Comparison of ENCODE assay signal across 8 mouse cellular contexts in the genomic region with DNA sequence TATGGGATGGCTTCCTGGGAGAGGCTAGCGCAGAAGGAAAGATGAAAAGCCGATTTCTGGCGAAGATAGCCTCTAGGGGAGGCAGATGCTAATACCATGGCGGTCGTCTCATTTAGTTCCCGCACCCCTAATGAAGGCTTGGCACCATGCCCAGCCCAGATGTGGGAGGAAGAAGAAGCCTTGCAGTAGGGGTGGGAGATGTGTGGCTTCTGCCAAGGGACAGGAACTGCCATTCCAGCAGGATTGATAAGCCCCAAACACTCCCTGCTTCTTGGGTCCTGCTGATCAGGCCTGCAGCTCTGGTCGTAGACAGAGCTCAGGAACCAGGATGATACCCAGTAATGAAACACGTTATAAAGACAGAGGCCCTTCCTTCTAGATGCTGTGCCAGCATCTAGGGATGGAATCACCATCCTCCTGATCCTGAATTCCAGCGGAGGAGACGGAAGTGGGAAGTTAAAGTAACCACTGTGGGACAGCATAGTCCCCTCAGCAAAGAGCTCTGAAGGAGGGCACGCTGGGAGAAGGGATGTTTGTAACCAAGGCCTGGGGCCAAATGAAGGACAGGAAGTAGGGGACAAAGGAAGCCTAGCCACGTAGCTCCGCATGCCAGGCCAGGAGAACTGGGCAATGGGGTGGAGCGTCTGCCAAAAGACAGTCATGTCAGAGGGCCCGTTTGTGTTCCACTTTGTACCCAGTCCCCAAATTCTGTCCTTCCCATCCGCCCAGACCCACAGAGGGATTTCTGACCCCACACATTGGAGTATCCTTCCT. TPM values are rescaled to one million over a fixed set of nuclear protein-coding genes. Genes with fewer than 3 reads are reported as not detected.
DNase-seq lines count a peak whose midpoint lies in the region; ATAC-seq and TF ChIP-seq lines count a peak whose summit lies in the region.

No protein-coding gene starts in this region.

- H3K9me3 ChIP-seq in forebrain, embryonic 10.5 days = no peaks in the 10 kb centered on the region
- no peaks in the 10 kb centered on the region for H3K9me3 ChIP-seq in intestine, embryonic 14.5 days (ENCODE audit: control insufficient read depth, low read length)
- no peaks in the 10 kb centered on the region for H3K9me3 ChIP-seq in lung, embryonic 16.5 days (ENCODE audit: control insufficient read depth, low read length)
- no peaks in the 10 kb centered on the region for H3K9me3 ChIP-seq in stomach, embryonic 15.5 days

- H3K36me3 ChIP-seq in C2C12 (ENCODE audit: control insufficient read depth, insufficient read depth) = peaks cover 15% of the 10 kb centered on the region
- H3K36me3 ChIP-seq in forebrain, embryonic 10.5 days (replicated peaks) = peaks cover 35% of the 10 kb centered on the region
- H3K36me3 ChIP-seq in intestine, embryonic 14.5 days (ENCODE audit: control insufficient read depth, insufficient read depth, low read length) = no peaks in the 10 kb centered on the region
- H3K36me3 ChIP-seq in lung, embryonic 16.5 days (ENCODE audit: control insufficient read depth, insufficient read depth, low read length) = no peaks in the 10 kb centered on the region
- H3K36me3 ChIP-seq in stomach, embryonic 15.5 days = no peaks in the 10 kb centered on the region

- no peaks in the 10 kb centered on the region for H3K27me3 ChIP-seq in C2C12 (ENCODE audit: control insufficient read depth, insufficient read depth, insufficient read length)
- no peaks in the 10 kb centered on the region for H3K27me3 ChIP-seq in forebrain, embryonic 10.5 days (ENCODE audit: poor library complexity, severe bottlenecking)
- no peaks in the 10 kb centered on the region for H3K27me3 ChIP-seq in intestine, embryonic 14.5 days (replicated peaks; ENCODE audit: control insufficient read depth, insufficient read depth, low read length)
- no peaks in the 10 kb centered on the region for H3K27me3 ChIP-seq in lung, embryonic 16.5 days (ENCODE audit: control insufficient read depth, insufficient read depth, low read depth, low read length)
- no peaks in the 10 kb centered on the region for H3K27me3 ChIP-seq in stomach, embryonic 15.5 days (replicated peaks)

- DNase-seq in cerebellum, adult 11-12 months = peak; percentile 66
- DNase-seq in forebrain, embryonic 10.5 days (ENCODE audit: extremely low spot score, low spot score) = no peak
- DNase-seq in intestine, embryonic 14.5 days (ENCODE audit: low spot score) = no peak
- no peak for DNase-seq in embryo, embryonic 11 days

- no peak for ATAC-seq in cerebellum, adult (ENCODE audit: insufficient number of reproducible peaks, low FRiP score, low TSS enrichment)
- ATAC-seq in intestine, embryonic 14.5 days (replicated peaks; ENCODE audit: low FRiP score, low TSS enrichment, low read depth) = no peak
- 0 out of 2 replicates have a peak, but pooled peaks have one; percentile 16 for ATAC-seq in lung, embryonic 16.5 days (ENCODE audit: low read depth)
- no peak for ATAC-seq in stomach, embryonic 15.5 days (ENCODE audit: insufficient read depth, low FRiP score, low read depth)

- peaks cover 70% of the 10 kb centered on the region for H3K79me2 ChIP-seq in C2C12 (ENCODE audit: control insufficient read depth, insufficient read depth)

- H3ac ChIP-seq in C2C12 (ENCODE audit: control insufficient read depth, insufficient read length, low read depth) = no peak overlapping the region

- peak overlapping the region; percentile 79 for H3K4me3 ChIP-seq in C2C12 (ENCODE audit: insufficient read depth, poor library complexity, severe bottlenecking)
- peak overlapping the region; percentile 95 for H3K4me3 ChIP-seq in forebrain, embryonic 10.5 days
- 0 out of 2 replicates have a peak overlapping the region, but pooled peaks have one; percentile 70 for H3K4me3 ChIP-seq in intestine, embryonic 14.5 days (ENCODE audit: low read depth, low read length)
- H3K4me3 ChIP-seq in lung, embryonic 16.5 days (ENCODE audit: low read length) = peak overlapping the region; percentile 81; the same call in 1 of the 2 replicates
- peak overlapping the region; percentile 74; the same call in 1 of the 2 replicates for H3K4me3 ChIP-seq in stomach, embryonic 15.5 days (replicated peaks)

- H3K4me2 ChIP-seq in intestine, embryonic 14.5 days (ENCODE audit: low read length) = peak overlapping the region; percentile 81
- peak overlapping the region; percentile 67 for H3K4me2 ChIP-seq in lung, embryonic 16.5 days (ENCODE audit: low read depth, low read length)
- H3K4me2 ChIP-seq in stomach, embryonic 15.5 days = peak overlapping the region; percentile 78

- WGBS in forebrain, embryonic 10.5 days = 63% methylated on average over 16 of the region's 16 CpGs
- WGBS in intestine, embryonic 14.5 days = 47% methylated on average over 16 of the region's 16 CpGs
- WGBS in lung, embryonic 16.5 days = 39% methylated on average over 16 of the region's 16 CpGs
- WGBS in stomach, embryonic 15.5 days = 53% methylated on average over 16 of the region's 16 CpGs

- H3K27ac ChIP-seq in forebrain, embryonic 10.5 days = peak overlapping the region; percentile 98
- H3K27ac ChIP-seq in intestine, embryonic 14.5 days (ENCODE audit: low read depth) = no peak overlapping the region
- peak overlapping the region; percentile 69 for H3K27ac ChIP-seq in lung, embryonic 16.5 days (ENCODE audit: low read length)
- peak overlapping the region; percentile 48 for H3K27ac ChIP-seq in stomach, embryonic 15.5 days

- H3K9ac ChIP-seq in intestine, embryonic 14.5 days (ENCODE audit: low read length) = no peak overlapping the region
- peak overlapping the region; percentile 94 for H3K9ac ChIP-seq in lung, embryonic 16.5 days (ENCODE audit: low read length)
- no peak overlapping the region for H3K9ac ChIP-seq in stomach, embryonic 15.5 days

- no peak for TF ChIP-seq CTCF in C2C12 (IDR thresholded peaks at IDR 0.05; ENCODE audit: control insufficient read depth, insufficient read depth, insufficient read length)

- peaks cover 55% of the 10 kb centered on the region for H3K79me3 ChIP-seq in C2C12 (ENCODE audit: low read depth)

- peaks cover 51% of the 10 kb centered on the region for H3K4me1 ChIP-seq in forebrain, embryonic 10.5 days
- peaks cover 23% of the 10 kb centered on the region for H3K4me1 ChIP-seq in intestine, embryonic 14.5 days (replicated peaks; ENCODE audit: control insufficient read depth, insufficient read depth, low read length)
- H3K4me1 ChIP-seq in lung, embryonic 16.5 days (replicated peaks; ENCODE audit: control insufficient read depth, insufficient read depth, low read length) = peaks cover 32% of the 10 kb centered on the region
- peaks cover 27% of the 10 kb centered on the region for H3K4me1 ChIP-seq in stomach, embryonic 15.5 days

TF ChIP-seq in C2C12, 6 proteins besides CTCF, POLR2A, EP300 and RAD21:
- TF ChIP-seq FOSL1 (IDR thresholded peaks at IDR 0.05; ENCODE audit: insufficient read depth, low read length, poor library complexity, severe bottlenecking) = no peak
- no peak for TF ChIP-seq MYOG (IDR thresholded peaks at IDR 0.05; ENCODE audit: control insufficient read depth, extremely low read depth, insufficient read length)
- no peak for TF ChIP-seq MAX (IDR thresholded peaks at IDR 0.05)

RNA-seq across cellular contexts. Expression of gene Cdr2l, which starts 2.2 kb away (rescaled TPM):
- 23.2 TPM for polyA plus RNA-seq in C2C12 (2012; fragmentation: generic; extraction: Trizol)
- 21.1 and 21.8 TPM in 2 replicates for polyA plus RNA-seq in forebrain, embryonic 10.5 days (2016; fragmentation: Nextera tagmentation; extraction: Ambion mirVana)
- polyA plus RNA-seq in intestine, embryonic 14.5 days (2014; fragmentation: Nextera tagmentation; extraction: Ambion mirVana) = 10.6 and 11.6 TPM in 2 replicates
- 11.5 and 12.0 TPM in 2 replicates for polyA plus RNA-seq in lung, embryonic 16.5 days (2015; fragmentation: Nextera tagmentation; extraction: Ambion mirVana)
- polyA plus RNA-seq in stomach, embryonic 15.5 days (2015; fragmentation: Nextera tagmentation; extraction: Ambion mirVana) = 10.0 and 10.5 TPM in 2 replicates

RNA-seq across cellular contexts. Expression of gene Hid1, which starts 16.3 kb away (rescaled TPM):
- 14.4 TPM for polyA plus RNA-seq in C2C12 (2012; fragmentation: generic; extraction: Trizol)
- 16.2 and 18.2 TPM in 2 replicates for polyA plus RNA-seq in forebrain, embryonic 10.5 days (2016; fragmentation: Nextera tagmentation; extraction: Ambion mirVana)
- 11.5 and 14.4 TPM in 2 replicates for polyA plus RNA-seq in intestine, embryonic 14.5 days (2014; fragmentation: Nextera tagmentation; extraction: Ambion mirVana)
- 19.1 and 20.2 TPM in 2 replicates for polyA plus RNA-seq in lung, embryonic 16.5 days (2015; fragmentation: Nextera tagmentation; extraction: Ambion mirVana)
- 32.9 and 41.0 TPM in 2 replicates for polyA plus RNA-seq in stomach, embryonic 15.5 days (2015; fragmentation: Nextera tagmentation; extraction: Ambion mirVana)

RNA-seq across cellular contexts. Expression of gene Mrpl58, which starts 19.7 kb away (rescaled TPM):
- polyA plus RNA-seq in C2C12 (2012; fragmentation: generic; extraction: Trizol) = 186 TPM
- polyA plus RNA-seq in forebrain, embryonic 10.5 days (2016; fragmentation: Nextera tagmentation; extraction: Ambion mirVana) = 275 and 277 TPM in 2 replicates
- polyA plus RNA-seq in intestine, embryonic 14.5 days (2014; fragmentation: Nextera tagmentation; extraction: Ambion mirVana) = 218 and 224 TPM in 2 replicates
- polyA plus RNA-seq in lung, embryonic 16.5 days (2015; fragmentation: Nextera tagmentation; extraction: Ambion mirVana) = 203 and 205 TPM in 2 replicates
- polyA plus RNA-seq in stomach, embryonic 15.5 days (2015; fragmentation: Nextera tagmentation; extraction: Ambion mirVana) = 184 and 196 TPM in 2 replicates

RNA-seq across cellular contexts. Expression of gene Atp5h, which starts 35.9 kb away (rescaled TPM):
- polyA plus RNA-seq in C2C12 (2012; fragmentation: generic; extraction: Trizol) = 530 TPM
- 877 and 886 TPM in 2 replicates for polyA plus RNA-seq in forebrain, embryonic 10.5 days (2016; fragmentation: Nextera tagmentation; extraction: Ambion mirVana)
- 899 and 962 TPM in 2 replicates for polyA plus RNA-seq in intestine, embryonic 14.5 days (2014; fragmentation: Nextera tagmentation; extraction: Ambion mirVana)
- 822 and 823 TPM in 2 replicates for polyA plus RNA-seq in lung, embryonic 16.5 days (2015; fragmentation: Nextera tagmentation; extraction: Ambion mirVana)
- 824 and 904 TPM in 2 replicates for polyA plus RNA-seq in stomach, embryonic 15.5 days (2015; fragmentation: Nextera tagmentation; extraction: Ambion mirVana)

RNA-seq across cellular contexts. Expression of gene Kctd2, which starts 36.0 kb away (rescaled TPM):
- 26.7 TPM for polyA plus RNA-seq in C2C12 (2012; fragmentation: generic; extraction: Trizol)
- 8.9 and 10.3 TPM in 2 replicates for polyA plus RNA-seq in forebrain, embryonic 10.5 days (2016; fragmentation: Nextera tagmentation; extraction: Ambion mirVana)
- 11.0 and 18.8 TPM in 2 replicates for polyA plus RNA-seq in intestine, embryonic 14.5 days (2014; fragmentation: Nextera tagmentation; extraction: Ambion mirVana)
- 3.4 and 4.3 TPM in 2 replicates for polyA plus RNA-seq in lung, embryonic 16.5 days (2015; fragmentation: Nextera tagmentation; extraction: Ambion mirVana)
- polyA plus RNA-seq in stomach, embryonic 15.5 days (2015; fragmentation: Nextera tagmentation; extraction: Ambion mirVana) = 14.6 and 15.6 TPM in 2 replicates
